Mouse (Mus musculus) limb, embryonic 15.5 days (tissue): ENCODE measurements at regions not wholly inside any gene's neighbourhood (a gene's known extent, or its start where the extent isn't known, plus 50 kb on each side); places are given as distances from the start of the nearest gene placed in this dataset.

Experiments
- ATAC-seq: fragments of 200-750 bp; cut with Nextera tagmentation; 2 replicates; pipeline ENCODE4 v1.8.0; 2017; ENCODE audit warnings: low read depth, moderate TSS enrichment; ENCODE audit not compliant: insufficient number of reproducible peaks, low FRiP score, low TSS enrichment
- H3K27ac ChIP-seq: fragments of 300-500 bp; sonication (generic); 2 replicates; pipeline ENCODE4 v1.5.1; 2015; ENCODE audit warnings: moderate library complexity, mild to moderate bottlenecking, inconsistent platforms
- H3K27me3 ChIP-seq: fragments of 300-500 bp; sonication (generic); 2 replicates; pipeline ENCODE4 v1.6.1; 2015; ENCODE audit warnings: inconsistent platforms
- H3K36me3 ChIP-seq: fragments of 300-500 bp; sonication (generic); 2 replicates; pipeline ENCODE4 v1.6.1; 2015; ENCODE audit warnings: inconsistent platforms
- H3K4me1 ChIP-seq: fragments of 300-500 bp; sonication (generic); 2 replicates; pipeline ENCODE4 v1.6.1; 2015; ENCODE audit warnings: inconsistent platforms
- H3K4me2 ChIP-seq: fragments of 300-500 bp; sonication (generic); 2 replicates; pipeline ENCODE4 v1.6.1; 2015; ENCODE audit warnings: mild to moderate bottlenecking, inconsistent platforms
- H3K4me3 ChIP-seq: fragments of 300-500 bp; sonication (generic); 2 replicates; pipeline ENCODE4 v1.5.1; 2015; ENCODE audit warnings: mild to moderate bottlenecking, inconsistent platforms
- H3K9ac ChIP-seq: fragments of 300-500 bp; sonication (generic); 2 replicates; pipeline ENCODE4 v1.6.1; 2015; ENCODE audit warnings: inconsistent platforms
- H3K9me3 ChIP-seq: fragments of 300-500 bp; sonication (generic); 2 replicates; pipeline ENCODE4 v1.6.1; 2016; ENCODE audit warnings: inconsistent platforms
- WGBS: fragments of 180-500 bp; shearing (Covaris S2); methylation state at CpG from one replicate; pipeline ENCODE4 v1.1.7; 2015; 5-methylcytosine and 5-hydroxymethylcytosine counted together

DNA sequence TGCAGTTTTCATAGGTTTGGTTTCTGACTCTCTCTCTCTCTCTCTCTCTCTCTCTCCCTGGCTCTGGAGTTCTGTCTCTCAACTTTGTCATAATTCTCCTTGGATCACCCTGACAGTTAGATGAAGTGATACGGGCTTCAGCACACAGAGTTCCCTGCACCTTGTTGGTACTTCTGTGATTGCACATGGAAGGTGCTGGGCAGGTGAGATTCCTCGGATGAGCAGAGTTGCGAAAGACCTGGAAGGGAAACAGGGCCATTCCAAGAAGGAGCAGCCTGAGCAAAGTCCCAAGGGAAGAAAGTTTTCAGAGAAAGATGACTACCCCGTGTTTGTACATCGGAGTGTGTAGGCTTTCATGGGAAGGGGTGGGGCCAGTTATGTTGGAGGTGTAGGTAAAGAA, 91.8 kb upstream of the Bcl6 start:
- no peak for ATAC-seq
- H3K36me3 ChIP-seq, result no peaks in the 10 kb centered on the region
- H3K27ac ChIP-seq, result no peak overlapping the region
- no peaks in the 10 kb centered on the region for H3K9me3 ChIP-seq
- H3K4me1 ChIP-seq, result peaks cover 9% of the 10 kb centered on the region; the same call in 1 of the 2 replicates
- H3K27me3 ChIP-seq, result no peaks in the 10 kb centered on the region
- no peak overlapping the region for H3K4me2 ChIP-seq
- 79% methylated on average over 5 of the region's 5 CpGs for WGBS
- no peak overlapping the region for H3K9ac ChIP-seq
- no peak overlapping the region for H3K4me3 ChIP-seq

- 92% methylated on average over 1 of the region's 1 CpGs for WGBS
- Histone ChIP-seq H3K4me3 (no peak overlapping the region), H3K9me3 (no peaks in the 10 kb centered on the region), H3K27me3 (no peaks in the 10 kb centered on the region), H3K4me1 (peaks cover 9% of the 10 kb centered on the region; the same call in 1 of the 2 replicates), H3K4me2 (no peak overlapping the region), H3K36me3 (no peaks in the 10 kb centered on the region), H3K9ac (no peak overlapping the region), H3K27ac (no peak overlapping the region)
- no peak for ATAC-seq
Measured at GRCm38 (mm10) chr16:24078622-24079021, 90.0 kb upstream of the Bcl6 start.

- no peak overlapping the region for H3K27ac ChIP-seq
- H3K4me1 ChIP-seq, result peaks cover 9% of the 10 kb centered on the region; the same call in 1 of the 2 replicates
- H3K27me3 ChIP-seq, result no peaks in the 10 kb centered on the region
- 46% methylated on average over 2 of the region's 2 CpGs for WGBS
- no peaks in the 10 kb centered on the region for H3K36me3 ChIP-seq
- no peaks in the 10 kb centered on the region for H3K9me3 ChIP-seq
- peak; percentile 42; the same call in 1 of the 2 replicates for ATAC-seq
- H3K9ac ChIP-seq, result no peak overlapping the region
- no peak overlapping the region for H3K4me2 ChIP-seq
- H3K4me3 ChIP-seq, result no peak overlapping the region
Measured at GRCm38 (mm10) chr16:24077428-24077827, 88.8 kb upstream of the Bcl6 start.

- Histone ChIP-seq H3K36me3 (no peaks in the 10 kb centered on the region), H3K27me3 (no peaks in the 10 kb centered on the region), H3K27ac (no peak overlapping the region), H3K4me2 (no peak overlapping the region), H3K9ac (no peak overlapping the region), H3K9me3 (no peaks in the 10 kb centered on the region), H3K4me1 (peaks cover 9% of the 10 kb centered on the region; the same call in 1 of the 2 replicates), H3K4me3 (no peak overlapping the region)
- WGBS, result 81% methylated on average over 4 of the region's 4 CpGs
- no peak for ATAC-seq
Measured at GRCm38 (mm10) chr16:24076799-24077136, 88.1 kb upstream of the Bcl6 start.

GRCm38 (mm10) chr16:24076109-24076798, 87.6 kb upstream of the Bcl6 start:
- ATAC-seq, result no peak
- no peaks in the 10 kb centered on the region for H3K36me3 ChIP-seq
- H3K27me3 ChIP-seq, result no peaks in the 10 kb centered on the region
- no peak overlapping the region for H3K27ac ChIP-seq
- no peak overlapping the region for H3K9ac ChIP-seq
- H3K4me3 ChIP-seq, result no peak overlapping the region
- no peak overlapping the region for H3K4me2 ChIP-seq
- 91% methylated on average over 4 of the region's 4 CpGs for WGBS
- peaks cover 9% of the 10 kb centered on the region; the same call in 1 of the 2 replicates for H3K4me1 ChIP-seq
- H3K9me3 ChIP-seq, result no peaks in the 10 kb centered on the region

DNA sequence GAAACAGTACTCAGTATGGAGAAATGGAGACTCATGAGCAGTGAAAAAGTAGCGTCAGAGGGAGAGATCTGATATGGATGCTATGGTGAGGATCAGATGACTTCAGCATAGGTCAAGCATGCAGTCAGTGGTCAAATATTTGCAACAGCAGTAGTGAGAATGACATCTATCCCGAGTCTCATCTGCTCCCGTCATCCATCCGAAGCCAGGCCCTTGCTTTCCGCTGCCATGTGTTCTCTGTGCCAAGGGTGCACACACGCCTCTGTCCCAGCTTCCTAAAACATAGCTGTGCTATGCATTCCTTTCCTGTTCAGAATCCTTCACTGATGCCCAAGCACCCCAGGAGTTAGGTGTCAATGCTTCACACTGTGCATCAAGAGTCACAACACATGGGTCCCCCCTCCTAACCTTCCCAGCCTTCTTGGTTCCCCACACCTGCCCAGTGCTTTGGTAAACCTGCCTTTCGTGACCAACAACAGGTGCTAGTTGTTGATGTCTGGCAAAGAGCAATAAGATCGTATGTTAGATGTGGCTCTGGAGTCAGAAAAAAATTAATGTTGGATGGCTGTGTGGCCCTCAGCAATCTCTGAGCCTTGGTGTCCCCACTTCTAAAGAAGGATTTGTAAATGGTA, 85.1 kb upstream of the Bcl6 start:
- ATAC-seq, result no peak
- Histone ChIP-seq H3K9ac (no peak overlapping the region), H3K4me2 (no peak overlapping the region), H3K27ac (no peak overlapping the region), H3K27me3 (no peaks in the 10 kb centered on the region), H3K4me1 (peaks cover 9% of the 10 kb centered on the region; the same call in 1 of the 2 replicates), H3K9me3 (no peaks in the 10 kb centered on the region), H3K36me3 (no peaks in the 10 kb centered on the region), H3K4me3 (no peak overlapping the region)
- WGBS, result 85% methylated on average over 8 of the region's 8 CpGs

DNA sequence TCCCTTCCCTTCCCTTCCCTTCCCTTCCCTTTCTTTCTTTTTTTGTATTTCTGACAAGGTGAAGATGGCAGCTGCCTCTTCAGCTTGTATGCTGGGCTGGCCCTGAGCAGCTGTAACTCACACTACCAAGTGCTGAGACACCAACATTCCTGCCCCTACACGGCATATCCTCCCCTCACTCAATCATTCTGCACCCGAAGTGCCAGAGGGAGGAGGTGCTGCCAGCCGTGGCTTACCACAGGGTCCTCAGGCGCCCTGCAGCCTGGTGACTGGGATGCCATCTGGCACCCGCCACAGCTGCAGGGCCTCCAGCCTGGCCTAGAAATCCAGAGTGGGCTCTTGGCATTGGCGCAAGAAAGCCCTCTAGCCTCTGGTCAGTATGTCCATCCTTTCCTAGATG, 84.4 kb upstream of the Bcl6 start:
- no peak overlapping the region for H3K4me2 ChIP-seq

GRCm38 (mm10) chr16:24069411-24069810, 80.8 kb upstream of the Bcl6 start:
- H3K36me3 ChIP-seq, result no peaks in the 10 kb centered on the region
- no peaks in the 10 kb centered on the region for H3K27me3 ChIP-seq
- no peaks in the 10 kb centered on the region for H3K4me1 ChIP-seq
- no peak overlapping the region for H3K4me2 ChIP-seq
- ATAC-seq, result no peak
- no peak overlapping the region for H3K4me3 ChIP-seq
- no peaks in the 10 kb centered on the region for H3K9me3 ChIP-seq
- no peak overlapping the region for H3K27ac ChIP-seq
- no peak overlapping the region for H3K9ac ChIP-seq
- WGBS, result 91% methylated on average over 5 of the region's 5 CpGs

More for the DNA sequence above, 84.4 kb upstream of the Bcl6 start:
- Histone ChIP-seq H3K36me3 (no peaks in the 10 kb centered on the region), H3K4me1 (peaks cover 9% of the 10 kb centered on the region; the same call in 1 of the 2 replicates), H3K4me3 (no peak overlapping the region), H3K9ac (no peak overlapping the region), H3K9me3 (no peaks in the 10 kb centered on the region), H3K27me3 (no peaks in the 10 kb centered on the region), H3K27ac (no peak overlapping the region)
- ATAC-seq, result no peak
- 63% methylated on average over 6 of the region's 6 CpGs for WGBS

GRCm38 (mm10) chr16:24068250-24068813, 79.7 kb upstream of the Bcl6 start:
- Histone ChIP-seq H3K36me3 (no peaks in the 10 kb centered on the region), H3K27me3 (no peaks in the 10 kb centered on the region), H3K27ac (no peak overlapping the region), H3K4me3 (no peak overlapping the region), H3K4me2 (no peak overlapping the region), H3K9me3 (no peaks in the 10 kb centered on the region), H3K9ac (no peak overlapping the region), H3K4me1 (no peaks in the 10 kb centered on the region)
- 75% methylated on average over 4 of the region's 4 CpGs for WGBS
- no peak for ATAC-seq

DNA sequence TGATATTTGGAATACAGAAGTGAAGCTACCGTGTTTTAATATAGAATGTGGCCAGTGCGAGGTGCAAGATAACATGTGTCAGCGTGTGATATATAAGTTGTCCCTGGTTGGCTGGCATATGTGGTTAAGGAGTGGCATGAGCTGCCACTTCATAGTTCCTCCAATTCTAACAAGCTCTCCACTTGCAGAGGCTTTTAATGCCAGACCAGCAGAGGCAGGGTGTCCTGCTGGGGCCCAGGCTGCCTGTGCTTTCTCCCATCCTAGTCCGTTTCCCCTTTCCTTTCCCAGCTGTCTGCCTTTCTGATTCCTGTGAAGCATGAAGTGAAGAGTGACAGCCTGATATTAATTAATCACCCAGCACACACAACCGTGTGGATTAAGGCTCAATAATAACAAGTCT, 73.7 kb upstream of the Bcl6 start:
- Histone ChIP-seq H3K9me3 (no peaks in the 10 kb centered on the region), H3K4me2 (no peak overlapping the region), H3K27me3 (no peaks in the 10 kb centered on the region), H3K36me3 (no peaks in the 10 kb centered on the region), H3K27ac (no peak overlapping the region), H3K9ac (no peak overlapping the region), H3K4me3 (no peak overlapping the region), H3K4me1 (no peaks in the 10 kb centered on the region)
- 73% methylated on average over 5 of the region's 5 CpGs for WGBS
- ATAC-seq, result no peak

- H3K4me2 ChIP-seq, result no peak overlapping the region
- H3K36me3 ChIP-seq, result no peaks in the 10 kb centered on the region
- H3K9me3 ChIP-seq, result no peaks in the 10 kb centered on the region
- 60% methylated on average over 4 of the region's 4 CpGs for WGBS
- H3K9ac ChIP-seq, result no peak overlapping the region
- no peak overlapping the region for H3K27ac ChIP-seq
- no peak for ATAC-seq
- H3K4me1 ChIP-seq, result peaks cover 6% of the 10 kb centered on the region
- no peaks in the 10 kb centered on the region for H3K27me3 ChIP-seq
- no peak overlapping the region for H3K4me3 ChIP-seq
Measured at GRCm38 (mm10) chr16:24061496-24061895, 72.8 kb upstream of the Bcl6 start.

- peaks cover 10% of the 10 kb centered on the region for H3K4me1 ChIP-seq
- no peak overlapping the region for H3K4me3 ChIP-seq
- no peak for ATAC-seq
- H3K27me3 ChIP-seq, result no peaks in the 10 kb centered on the region
- no peak overlapping the region for H3K4me2 ChIP-seq
- WGBS, result 62% methylated on average over 4 of the region's 4 CpGs
- no peaks in the 10 kb centered on the region for H3K9me3 ChIP-seq
- no peaks in the 10 kb centered on the region for H3K36me3 ChIP-seq
- no peak overlapping the region for H3K27ac ChIP-seq
- H3K9ac ChIP-seq, result no peak overlapping the region
Measured at GRCm38 (mm10) chr16:24059090-24059600, 70.5 kb upstream of the Bcl6 start.
